Mouse (Mus musculus): ENCODE measurements around the gene Tmie. TPM values are rescaled to one million over a fixed set of nuclear protein-coding genes. Genes with fewer than 3 reads are reported as not detected.

Tmie gene
- polyA plus RNA-seq, 1 experiment from 2014 or later = 0.96 TPM

Small RNA genes within 50 kb of the gene (microRNA-seq; reads per million reads assigned to microRNA genes)
- not detected for gene Gm24269 (ENCODE audit: borderline number of aligned reads)

Other genes with a start within 250 kb of the Tmie start
- gene Nbeal2, start 226.0 kb downstream of the Tmie start, polyA plus RNA-seq (2014; fragmentation: Nextera tagmentation; extraction: Ambion mirVana) = 8.0 TPM in 2 replicates
- gene Ccdc12, start 223.6 kb downstream of the Tmie start, polyA plus RNA-seq (2014; fragmentation: Nextera tagmentation; extraction: Ambion mirVana) = 161 TPM in 2 replicates
- gene Myl3, start 138.3 kb downstream of the Tmie start, polyA plus RNA-seq (2014; fragmentation: Nextera tagmentation; extraction: Ambion mirVana) = 2.1 and 6.8 TPM in 2 replicates
- gene Pth1r, start 133.0 kb downstream of the Tmie start, polyA plus RNA-seq (2014; fragmentation: Nextera tagmentation; extraction: Ambion mirVana) = 11.0 and 11.7 TPM in 2 replicates
- not detected in 2 replicates for gene Prss42, start 81.9 kb downstream of the Tmie start, polyA plus RNA-seq (2014; fragmentation: Nextera tagmentation; extraction: Ambion mirVana)
- not detected in 2 replicates for gene Prss44, start 66.1 kb downstream of the Tmie start, polyA plus RNA-seq (2014; fragmentation: Nextera tagmentation; extraction: Ambion mirVana)
- not detected in 2 replicates for gene Prss43, start 53.4 kb downstream of the Tmie start, polyA plus RNA-seq (2014; fragmentation: Nextera tagmentation; extraction: Ambion mirVana)
- gene Prss45, start 45.5 kb downstream of the Tmie start, polyA plus RNA-seq (2014; fragmentation: Nextera tagmentation; extraction: Ambion mirVana) = not detected in 2 replicates
- not detected in 2 replicates for gene Prss46, start 35.6 kb downstream of the Tmie start, polyA plus RNA-seq (2014; fragmentation: Nextera tagmentation; extraction: Ambion mirVana)
- 43.0 and 51.7 TPM in 2 replicates for gene Prss50, start 22.1 kb downstream of the Tmie start, polyA plus RNA-seq (2014; fragmentation: Nextera tagmentation; extraction: Ambion mirVana)
- 2.5 and 3.6 TPM in 2 replicates for gene Als2cl, start 243 bp downstream of the Tmie start, polyA plus RNA-seq (2014; fragmentation: Nextera tagmentation; extraction: Ambion mirVana)
- gene Fam240a, start 36.7 kb upstream of the Tmie start, polyA plus RNA-seq (2014; fragmentation: Nextera tagmentation; extraction: Ambion mirVana) = not detected in 2 replicates
- not detected in 2 replicates for gene Tdgf1, start 66.0 kb upstream of the Tmie start, polyA plus RNA-seq (2014; fragmentation: Nextera tagmentation; extraction: Ambion mirVana)
- 0.14 and 0.60 TPM in 2 replicates for gene Lrrc2, start 71.4 kb upstream of the Tmie start, polyA plus RNA-seq (2014; fragmentation: Nextera tagmentation; extraction: Ambion mirVana)
- 11.1 and 12.5 TPM in 2 replicates for gene Rtp3, start 110.5 kb upstream of the Tmie start, polyA plus RNA-seq (2014; fragmentation: Nextera tagmentation; extraction: Ambion mirVana)
- gene Ltf, start 139.2 kb upstream of the Tmie start, polyA plus RNA-seq (2014; fragmentation: Nextera tagmentation; extraction: Ambion mirVana) = 7.2 and 8.8 TPM in 2 replicates
- gene Ccrl2, start 177.4 kb upstream of the Tmie start, polyA plus RNA-seq (2014; fragmentation: Nextera tagmentation; extraction: Ambion mirVana) = 4.7 and 5.2 TPM in 2 replicates
- gene Lrrfip2, start 237.5 kb upstream of the Tmie start, polyA plus RNA-seq (2014; fragmentation: Nextera tagmentation; extraction: Ambion mirVana) = 40.0 and 40.3 TPM in 2 replicates

Data from liver, embryonic 11.5 days (tissue).